Mouse (Mus musculus) inflammation-experienced regulatory T-cells, adult 6 months (primary cell): Measurements from ENCODE around the gene Cutal. TPM values are rescaled to one million over a fixed set of nuclear protein-coding genes. Genes with fewer than 3 reads are reported as not detected.

ENCODE experiments used
- ATAC-seq: one replicate; pipeline ENCODE4 v1.8.0; 2017
- polyA plus RNA-seq, 3 experiments: library from polyadenylated mRNA; unstranded; fragments of 100-300 nt; shearing (Covaris generic); gene quantifications; one replicate each; pipeline ENCODE4 v1.2.1; 2017

Cutal gene
- polyA plus RNA-seq, 3 experiments from 2014 or later = not detected

- ATAC-seq = no peak
Observed at GRCm38 (mm10) chr2:34920144-34920543, 45.9 kb downstream of the Cutal start.

- ATAC-seq = no peak
Observed at GRCm38 (mm10) chr2:34922729-34923128, 48.5 kb downstream of the Cutal start.

GRCm38 (mm10) chr2:34927320-34927719 is 53.1 kb downstream of the Cutal start:
- no peak for ATAC-seq

- ATAC-seq = peak; percentile 44
Observed at GRCm38 (mm10) chr2:34937460-34937859, 63.3 kb downstream of the Cutal start.

- ATAC-seq = peak; percentile 67
Observed at GRCm38 (mm10) chr2:34938269-34939208, 64.3 kb downstream of the Cutal start.

GRCm38 (mm10) chr2:34940246-34940645 is 66.0 kb downstream of the Cutal start:
- ATAC-seq = no peak

GRCm38 (mm10) chr2:34941061-34941675 is 67.0 kb downstream of the Cutal start:
- ATAC-seq = no peak

Other genes with a start within 250 kb of the Cutal start
- 10 to 100 TPM; 45.5 to 69.9 (median 60.5) TPM for gene Gapvd1, start 119.2 kb upstream of the Cutal start, polyA plus RNA-seq
- gene Hspa5, start 102.4 kb upstream of the Cutal start, polyA plus RNA-seq = 100 to 1,000 TPM; 576 to 769 (median 638) TPM
- gene Rabepk, start 74.5 kb upstream of the Cutal start, polyA plus RNA-seq = 10 to 100 TPM; 53.6 to 62.6 (median 58.1) TPM
- gene Fbxw2, start 48.1 kb upstream of the Cutal start, polyA plus RNA-seq = 10 to 100 TPM; 62.7 to 77.2 (median 72.8) TPM
- not detected for gene Gm34653, start 41.4 kb upstream of the Cutal start, polyA plus RNA-seq
- gene Psmd5, start 572 bp downstream of the Cutal start, polyA plus RNA-seq = 10 to 100 TPM; 60.2 to 83.4 (median 72.6) TPM
- 1 to 10 TPM; 1.1 to 3.9 (median 1.2) TPM for gene Phf19, start 39.6 kb downstream of the Cutal start, polyA plus RNA-seq
- gene Traf1, start 87.4 kb downstream of the Cutal start, polyA plus RNA-seq = 100 to 1,000 TPM; 240 to 310 (median 304) TPM
- gene Hc, start 187.0 kb downstream of the Cutal start, polyA plus RNA-seq = under 1 TPM in 2 of 3 experiments, not detected in 1; 0.40 to 0.43 TPM
- gene AI182371, start 227.1 kb downstream of the Cutal start, polyA plus RNA-seq = 1 to 10 TPM in 1 of 3 experiments, under 1 TPM in 2; 0.49 to 1.7 (median 0.63) TPM
- 100 to 1,000 TPM; 157 to 202 (median 161) TPM for gene Cntrl, start 235.1 kb downstream of the Cutal start, polyA plus RNA-seq